Mouse (Mus musculus): ENCODE results near the gene Lsm8.

DNA sequence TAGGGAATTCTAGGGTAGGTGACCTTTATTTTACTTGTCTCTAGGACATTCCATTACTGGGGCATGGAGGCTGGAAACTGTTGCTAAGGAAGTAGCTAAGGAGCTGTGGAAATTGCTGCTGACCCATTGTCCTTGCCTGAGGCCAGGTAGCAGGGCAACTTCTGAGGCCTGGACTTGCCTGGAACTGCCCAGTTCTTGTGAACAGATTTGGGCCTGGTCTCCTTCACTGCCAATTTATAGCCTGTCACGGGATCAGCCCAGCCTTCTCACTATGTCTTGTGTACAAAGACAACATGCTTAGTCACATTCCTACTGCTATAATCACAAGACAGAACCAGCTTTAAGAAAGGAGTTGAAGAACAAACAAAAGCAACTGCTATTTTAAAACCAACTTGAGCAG lies 25.6 kb upstream of the Lsm8 start:
- no peak for TF ChIP-seq CTCF (conservative IDR thresholded peaks at IDR 0.05 in 1 of 2, IDR thresholded peaks at IDR 0.05 in 1 of 2; ENCODE audit: low read depth in 2 of 2, low read length in 2 of 2)
- TF ChIP-seq POLR2A (IDR thresholded peaks at IDR 0.05; ENCODE audit: low read depth, low read length), result no peak
- no peak for TF ChIP-seq ELF1 (IDR thresholded peaks at IDR 0.05; ENCODE audit: low read depth, low read length)
- TF ChIP-seq RAD21 (IDR thresholded peaks at IDR 0.05; ENCODE audit: low read depth, low read length), result no peak
- TF ChIP-seq GABPA (IDR thresholded peaks at IDR 0.05; ENCODE audit: insufficient replicate concordance, low read depth, low read length), result no peak
- no peak for TF ChIP-seq EP300 (IDR thresholded peaks at IDR 0.05; ENCODE audit: low read length)
- no peak for TF ChIP-seq MYC (IDR thresholded peaks at IDR 0.05; ENCODE audit: low read depth, low read length)
- no peak for TF ChIP-seq NELFE (IDR thresholded peaks at IDR 0.05; ENCODE audit: low read depth, low read length)
- no peak for TF ChIP-seq IRF4 (IDR thresholded peaks at IDR 0.05; ENCODE audit: low read depth, low read length)
- TF ChIP-seq BHLHE40 (IDR thresholded peaks at IDR 0.05; ENCODE audit: low read depth, low read length), result no peak
- TF ChIP-seq MAX (IDR thresholded peaks at IDR 0.05; ENCODE audit: low read length), result no peak

Measured in CH12.LX (cell line).